Mouse (Mus musculus) hindbrain, postnatal 0 days (tissue): Measurements from ENCODE around the gene E130114P18Rik. TPM values are rescaled to one million over a fixed set of nuclear protein-coding genes. Genes with fewer than 3 reads are reported as not detected.

Source experiments
- ATAC-seq: fragments of 200-750 bp; cut with Nextera tagmentation; 2 replicates; pipeline ENCODE4 v1.8.0; 2017; ENCODE audit warnings: mild to moderate bottlenecking, moderate TSS enrichment, moderate library complexity
- DNase-seq: peaks from one replicate; pipeline ENCODE4 v3.0.0-alpha.2; 2015; ENCODE audit warnings: low spot score
- H3K27ac ChIP-seq: fragments of 300-500 bp; sonication (generic); 2 replicates; pipeline ENCODE4 v1.5.1; 2014; ENCODE audit warnings: mild to moderate bottlenecking
- H3K27me3 ChIP-seq: fragments of 300-500 bp; sonication (generic); 2 replicates; pipeline ENCODE4 v1.6.1; 2014; ENCODE audit warnings: low read length, mixed read lengths; ENCODE audit not compliant: insufficient read depth
- H3K36me3 ChIP-seq: fragments of 300-500 bp; sonication (generic); 2 replicates; pipeline ENCODE4 v1.6.1; 2014; ENCODE audit warnings: low read length, mixed read lengths; ENCODE audit not compliant: insufficient read depth
- H3K4me1 ChIP-seq: fragments of 300-500 bp; sonication (generic); 2 replicates; pipeline ENCODE4 v1.6.1; 2014; ENCODE audit warnings: antibody characterized with exemption, low read length, mixed read lengths; ENCODE audit not compliant: insufficient read depth
- H3K4me2 ChIP-seq: fragments of 300-500 bp; sonication (generic); 2 replicates; pipeline ENCODE4 v1.6.1; 2014; ENCODE audit warnings: low read depth, mild to moderate bottlenecking, low read length, moderate library complexity, mixed read lengths
- H3K4me3 ChIP-seq: fragments of 300-500 bp; sonication (generic); 2 replicates; pipeline ENCODE4 v1.5.1; 2014; ENCODE audit warnings: low read length
- H3K9ac ChIP-seq: fragments of 300-500 bp; sonication (generic); replicated peaks from 2 replicates; pipeline ENCODE4 v1.6.1; 2014; ENCODE audit warnings: mild to moderate bottlenecking, low read length, moderate library complexity, mixed read lengths
- H3K9me3 ChIP-seq: fragments of 300-500 bp; sonication (generic); 2 replicates; pipeline ENCODE4 v1.6.1; 2016; ENCODE audit warnings: low read length, mixed read lengths
- CTCF ChIP-seq: IDR thresholded peaks from 2 replicates; pipeline ENCODE4 v1.5.1; 2016; ENCODE audit warnings: antibody characterized with exemption, control low read depth, low read depth
- WGBS: fragments of 180-500 bp; shearing (Covaris S2); extraction: QIAGEN DNeasy Blood & Tissue Kit; methylation state at CpG from one replicate; pipeline ENCODE4 v1.1.7; 2014; 5-methylcytosine and 5-hydroxymethylcytosine counted together
- polyA plus RNA-seq: library from polyadenylated mRNA; unstranded; fragments of >200 nt; fragmentation: Nextera tagmentation; extraction: Ambion mirVana; gene quantifications from 2 replicates; pipeline ENCODE4 v1.2.1, GENCODE M21; 2015
- total RNA-seq: library from RNA; depleted of rRNA; stranded (reverse); fragments of >200 nt; gene quantifications from 2 replicates; pipeline ENCODE4 v1.2.3, GENCODE M21; 2014

The E130114P18Rik gene
- total and polyA plus RNA-seq, 2 experiments from 2014 or later, result 22.3 to 31.6 TPM

DNA sequence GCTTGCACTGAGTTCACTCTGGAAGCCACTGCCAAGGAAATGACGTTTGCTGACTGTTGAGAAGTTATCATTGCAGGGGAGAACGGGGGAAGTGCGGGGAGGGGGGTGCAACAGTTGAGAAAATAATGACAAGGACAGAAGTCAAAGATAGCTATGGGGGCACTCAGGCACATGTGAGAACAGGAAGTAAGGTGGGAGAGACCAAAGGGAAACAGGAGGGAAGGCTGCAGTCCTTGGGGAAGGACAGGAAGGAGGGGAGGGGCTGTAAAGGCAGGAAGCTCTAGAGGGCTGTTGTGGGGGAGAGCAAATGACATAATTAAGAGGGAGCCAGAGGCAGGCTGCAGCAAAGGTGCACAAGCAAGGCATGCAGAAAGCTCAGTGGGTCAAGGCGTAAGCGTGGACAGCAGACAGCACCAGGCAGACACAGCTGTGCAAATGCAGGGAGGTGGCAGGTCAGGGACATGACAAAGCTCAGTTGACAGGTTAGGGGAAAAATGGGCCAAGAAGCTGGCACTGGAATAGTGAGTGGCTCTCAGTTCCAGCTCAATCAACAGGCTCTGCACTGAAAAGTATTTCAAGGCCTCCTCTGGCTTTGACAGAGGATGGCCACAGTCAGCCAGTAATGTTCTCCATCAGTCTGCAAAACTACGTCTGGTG, 103.9 kb downstream of the E130114P18Rik start:
- TF ChIP-seq CTCF, result no peak
- Histone ChIP-seq H3K4me1 (peaks cover 20% of the 10 kb centered on the region), H3K9me3 (no peaks in the 10 kb centered on the region), H3K4me3 (no peak overlapping the region), H3K27me3 (no peaks in the 10 kb centered on the region), H3K36me3 (no peaks in the 10 kb centered on the region), H3K27ac (no peak overlapping the region), H3K4me2 (no peak overlapping the region), H3K9ac (no peak overlapping the region)
- no peak for ATAC-seq
- DNase-seq, result no peak
- WGBS, result 66% methylated on average over 6 of the region's 6 CpGs

DNA sequence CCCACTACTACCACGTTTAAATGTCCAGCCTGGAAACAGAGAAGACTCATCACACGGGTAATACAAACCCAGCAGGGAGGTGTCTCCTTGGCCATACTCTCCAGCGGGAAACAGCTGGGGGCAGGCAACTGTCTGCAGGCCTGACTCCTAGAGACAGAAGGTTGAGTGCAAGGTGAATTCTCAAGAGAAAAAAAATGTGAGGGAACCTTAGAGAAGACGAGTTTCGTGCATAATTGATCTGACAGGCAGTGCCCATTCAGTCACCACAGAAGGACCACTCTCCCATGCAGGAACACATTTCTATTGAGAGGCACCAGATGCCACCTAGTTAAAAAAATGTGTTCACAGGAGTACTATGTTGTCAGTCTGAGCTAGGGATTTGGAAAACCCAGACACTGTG, 105.4 kb downstream of the E130114P18Rik start:
- Histone ChIP-seq H3K36me3 (no peaks in the 10 kb centered on the region), H3K4me2 (no peak overlapping the region), H3K27ac (0 out of 2 replicates have a peak overlapping the region, but pooled peaks have one; percentile 33), H3K9me3 (no peaks in the 10 kb centered on the region), H3K4me3 (no peak overlapping the region), H3K9ac (no peak overlapping the region), H3K4me1 (peaks cover 20% of the 10 kb centered on the region), H3K27me3 (no peaks in the 10 kb centered on the region)
- 47% methylated on average over 5 of the region's 5 CpGs for WGBS
- DNase-seq (peak; percentile 56), ATAC-seq (peak; percentile 42)
- no peak for TF ChIP-seq CTCF

DNA sequence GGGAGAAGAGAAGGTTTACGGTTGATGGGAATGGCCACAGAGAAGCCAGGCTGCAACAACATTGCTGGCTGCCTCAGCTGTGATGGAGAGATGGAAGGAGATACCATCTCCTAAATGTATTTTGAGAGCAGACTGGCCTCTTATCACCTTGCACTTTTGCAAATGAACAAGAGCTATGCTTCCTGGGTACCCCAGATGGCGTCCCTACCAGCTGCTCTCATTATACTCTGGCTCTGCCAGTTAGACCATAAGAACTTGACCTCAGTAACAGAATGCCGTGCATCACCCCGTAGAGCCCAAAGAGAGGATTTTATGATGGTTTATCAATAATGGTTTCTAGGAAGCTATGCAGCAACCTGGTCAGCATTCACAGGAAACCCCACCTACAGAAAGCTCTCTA, 106.0 kb downstream of the E130114P18Rik start:
- Histone ChIP-seq H3K4me2 (no peak overlapping the region), H3K27me3 (no peaks in the 10 kb centered on the region), H3K9me3 (no peaks in the 10 kb centered on the region), H3K9ac (no peak overlapping the region), H3K36me3 (no peaks in the 10 kb centered on the region), H3K27ac (peak overlapping the region; percentile 33; the same call in 1 of the 2 replicates), H3K4me1 (peaks cover 18% of the 10 kb centered on the region), H3K4me3 (no peak overlapping the region)
- 70% methylated on average over 4 of the region's 4 CpGs for WGBS
- ATAC-seq, result no peak
- DNase-seq, result peak; percentile 17
- no peak for TF ChIP-seq CTCF

DNA sequence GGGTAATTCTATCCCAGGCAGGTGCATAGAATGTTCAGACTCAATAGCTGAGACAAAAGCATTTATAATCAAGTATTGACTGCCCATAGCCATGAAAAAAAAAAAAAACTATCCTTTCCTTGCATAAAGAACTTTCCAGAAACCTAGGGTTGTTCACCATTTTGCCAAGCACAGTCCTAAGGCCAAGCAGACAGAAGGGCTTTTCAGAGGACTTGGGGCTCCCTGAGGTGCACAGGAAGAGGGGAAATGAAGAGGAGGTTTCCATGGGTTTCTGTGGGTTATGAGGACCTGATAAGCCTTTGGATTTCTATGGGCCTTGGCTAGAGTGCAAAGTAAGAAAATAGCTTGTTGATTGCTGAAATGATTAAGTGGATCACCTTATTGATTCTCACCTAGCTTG, 107.5 kb downstream of the E130114P18Rik start:
- DNase-seq (no peak), ATAC-seq (no peak)
- no peak overlapping the region for H3K4me2 ChIP-seq
- H3K4me1 ChIP-seq, result 0 out of 2 replicates have a peak, but pooled peaks cover 7% of the 10 kb centered on the region
- TF ChIP-seq CTCF, result no peak
- H3K36me3 ChIP-seq, result no peaks in the 10 kb centered on the region
- no peak overlapping the region for H3K4me3 ChIP-seq
- no peak overlapping the region for H3K9ac ChIP-seq
- no peaks in the 10 kb centered on the region for H3K9me3 ChIP-seq
- no peaks in the 10 kb centered on the region for H3K27me3 ChIP-seq
- no peak overlapping the region for H3K27ac ChIP-seq

- Histone ChIP-seq H3K9me3 (no peaks in the 10 kb centered on the region), H3K27ac (no peak overlapping the region), H3K4me2 (no peak overlapping the region), H3K36me3 (no peaks in the 10 kb centered on the region), H3K9ac (no peak overlapping the region), H3K27me3 (no peaks in the 10 kb centered on the region), H3K4me1 (0 out of 2 replicates have a peak, but pooled peaks cover 7% of the 10 kb centered on the region), H3K4me3 (no peak overlapping the region)
- no peak for TF ChIP-seq CTCF
- ATAC-seq (no peak), DNase-seq (no peak)
- 36% methylated on average over 3 of the region's 3 CpGs for WGBS
Measured at GRCm38 (mm10) chr4:97669808-97670207, 108.1 kb downstream of the E130114P18Rik start.

DNA sequence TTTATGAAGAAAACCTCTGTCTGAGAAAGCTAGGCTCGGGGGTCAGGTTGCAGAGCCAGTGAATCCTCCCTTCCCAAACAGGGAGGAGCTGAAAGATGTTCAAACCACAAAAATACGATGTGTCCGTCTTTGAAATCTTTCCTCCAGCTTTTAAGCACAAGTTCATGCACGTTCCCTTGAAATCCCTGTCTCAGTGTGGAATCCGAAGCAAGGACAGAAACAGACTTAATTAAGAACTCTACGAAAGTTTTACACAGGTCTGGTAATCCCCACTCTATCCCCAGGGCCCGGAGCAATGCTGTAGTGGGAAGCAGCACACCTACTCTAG, 112.5 kb downstream of the E130114P18Rik start:
- ATAC-seq, result no peak
- no peak for TF ChIP-seq CTCF
- WGBS, result 53% methylated on average over 7 of the region's 7 CpGs

DNA sequence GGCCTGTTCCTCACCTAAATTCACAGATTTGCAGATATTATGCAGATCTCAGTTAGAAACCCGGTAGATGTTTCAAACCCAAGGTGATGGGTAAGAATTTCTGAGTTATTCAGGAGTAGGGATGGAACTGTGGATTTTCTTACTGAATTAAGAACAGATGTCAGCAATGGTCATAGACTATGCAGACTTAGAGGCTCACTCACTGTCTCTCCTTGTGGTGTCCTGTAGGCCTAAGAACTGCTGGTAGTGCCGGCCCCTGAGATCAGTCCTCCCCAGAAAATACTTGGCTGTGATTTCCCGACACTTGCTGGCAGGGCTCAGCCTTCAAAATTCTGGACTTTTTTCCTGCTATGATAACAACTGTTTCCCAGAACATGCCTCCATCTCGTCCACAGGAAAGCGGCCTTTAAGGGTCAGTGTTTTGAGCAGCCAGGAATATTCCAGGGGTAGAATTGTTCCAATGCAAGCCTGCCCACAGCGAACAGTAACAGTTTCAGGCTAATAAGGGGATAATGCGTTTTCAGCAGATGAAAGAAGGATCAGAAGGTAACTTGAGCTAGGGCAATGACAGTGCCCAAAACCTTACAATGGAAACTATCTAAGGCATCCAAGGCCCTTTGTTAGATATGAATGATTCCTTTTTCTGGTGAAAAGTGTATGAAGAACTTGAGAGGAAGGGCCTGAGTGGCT, 113.0 kb downstream of the E130114P18Rik start:
- 0 out of 2 replicates have a peak overlapping the region, but pooled peaks have one; percentile 34 for H3K27ac ChIP-seq
- no peaks in the 10 kb centered on the region for H3K4me1 ChIP-seq
- TF ChIP-seq CTCF, result no peak
- no peak overlapping the region for H3K9ac ChIP-seq
- no peak overlapping the region for H3K4me3 ChIP-seq
- WGBS, result 49% methylated on average over 7 of the region's 7 CpGs
- no peak for DNase-seq
- ATAC-seq, result no peak
- H3K4me2 ChIP-seq, result no peak overlapping the region
- no peaks in the 10 kb centered on the region for H3K9me3 ChIP-seq
- no peaks in the 10 kb centered on the region for H3K27me3 ChIP-seq
- H3K36me3 ChIP-seq, result no peaks in the 10 kb centered on the region

More for the DNA sequence above, 112.5 kb downstream of the E130114P18Rik start:
- Histone ChIP-seq H3K27ac (0 out of 2 replicates have a peak overlapping the region, but pooled peaks have one; percentile 34), H3K9me3 (no peaks in the 10 kb centered on the region), H3K9ac (no peak overlapping the region), H3K4me3 (no peak overlapping the region), H3K4me2 (no peak overlapping the region), H3K4me1 (no peaks in the 10 kb centered on the region), H3K36me3 (no peaks in the 10 kb centered on the region), H3K27me3 (no peaks in the 10 kb centered on the region)
- no peak for DNase-seq
